Mouse (Mus musculus): ENCODE measurements around the gene Zfand4.

The Zfand4 gene

DNA sequence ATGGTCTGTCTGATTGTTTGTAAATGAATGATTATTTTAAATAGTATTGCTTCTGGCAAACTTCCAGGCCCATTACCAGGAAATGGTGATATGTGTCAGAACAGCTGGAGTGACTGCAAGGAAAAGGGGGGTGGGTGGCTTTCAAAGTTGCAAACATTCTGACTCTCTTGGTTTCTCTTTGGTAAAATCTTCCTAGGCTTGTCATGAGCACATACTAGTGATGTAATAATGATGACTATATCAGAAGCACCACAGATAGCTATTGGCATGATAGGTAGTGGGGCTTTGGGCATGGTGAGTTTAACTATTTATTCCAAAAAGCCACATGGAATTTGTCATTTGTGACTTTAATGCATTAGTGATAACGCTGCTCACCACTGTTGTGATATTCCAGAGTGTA, 110.1 kb downstream of the Zfand4 start:
- no peak for DNase-seq (ENCODE audit: low spot score)

DNA sequence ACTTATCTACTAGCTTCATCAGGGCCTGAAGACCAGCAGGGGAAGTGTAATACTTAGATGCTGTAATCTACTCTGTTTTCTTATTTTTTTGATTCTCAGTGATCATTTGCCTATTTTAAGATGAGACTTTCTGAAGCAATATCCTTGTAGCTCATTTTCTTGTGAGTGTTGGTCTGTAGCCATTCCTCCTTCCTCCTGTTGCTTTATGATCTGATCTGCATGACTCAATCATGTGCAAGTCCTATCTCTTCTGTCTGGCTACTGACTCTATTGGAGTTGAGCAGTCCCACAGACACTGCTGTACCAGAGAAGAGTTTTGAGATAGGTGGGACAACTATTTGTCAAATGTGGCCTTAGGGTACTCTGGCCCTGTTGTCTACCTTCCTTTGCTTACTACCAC, 110.6 kb downstream of the Zfand4 start:
- DNase-seq (ENCODE audit: low spot score) = no peak

DNA sequence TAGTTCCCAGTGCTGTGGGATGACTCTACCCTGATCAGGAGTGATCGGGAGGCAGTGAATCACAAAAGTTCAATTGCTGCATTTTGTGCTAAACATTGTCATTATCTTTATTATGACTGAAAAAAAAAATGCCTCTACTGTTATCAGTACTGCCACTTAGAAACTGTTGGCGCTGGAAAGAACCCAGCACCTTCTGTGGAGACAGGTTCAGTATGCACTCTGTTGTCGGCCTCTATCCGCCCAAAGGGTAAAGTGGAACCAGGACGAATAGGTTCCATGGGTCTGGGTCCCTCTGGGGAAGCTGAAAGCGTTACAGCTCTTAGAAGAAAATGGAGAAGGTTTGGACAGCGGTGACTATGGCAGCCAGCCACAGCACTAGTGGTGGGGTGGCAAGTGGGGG, 114.9 kb downstream of the Zfand4 start:
- DNase-seq (ENCODE audit: low spot score) = no peak
